Mouse (Mus musculus) liver, embryonic 15.5 days (tissue): ENCODE data around the gene Irf2. TPM values are rescaled to one million over a fixed set of nuclear protein-coding genes. Genes with fewer than 3 reads are reported as not detected.

Experiments used
- ATAC-seq: fragments of 200-750 bp; cut with Nextera tagmentation; 2 replicates; pipeline ENCODE4 v1.8.0; 2017; ENCODE audit warnings: moderate number of reproducible peaks, mild to moderate bottlenecking, moderate library complexity; ENCODE audit not compliant: insufficient read depth
- H3K27ac ChIP-seq: fragments of 300-500 bp; sonication (generic); replicated peaks from 2 replicates; pipeline ENCODE4 v1.5.1; 2015; ENCODE audit warnings: mild to moderate bottlenecking, inconsistent platforms
- H3K27me3 ChIP-seq: fragments of 300-500 bp; sonication (generic); 2 replicates; pipeline ENCODE4 v1.6.1; 2015; ENCODE audit warnings: mild to moderate bottlenecking, inconsistent platforms
- H3K36me3 ChIP-seq: fragments of 300-500 bp; sonication (generic); replicated peaks from 2 replicates; pipeline ENCODE4 v1.6.1; 2015; ENCODE audit warnings: moderate library complexity, mild to moderate bottlenecking, inconsistent platforms
- H3K4me1 ChIP-seq: fragments of 300-500 bp; sonication (generic); replicated peaks from 2 replicates; pipeline ENCODE4 v1.6.1; 2015; ENCODE audit warnings: inconsistent platforms
- H3K4me2 ChIP-seq: fragments of 300-500 bp; sonication (generic); 2 replicates; pipeline ENCODE4 v1.6.1; 2015; ENCODE audit warnings: moderate library complexity, mild to moderate bottlenecking, inconsistent platforms
- H3K4me3 ChIP-seq: fragments of 300-500 bp; sonication (generic); replicated peaks from 2 replicates; pipeline ENCODE4 v1.5.1; 2015; ENCODE audit warnings: mild to moderate bottlenecking, inconsistent platforms
- H3K9ac ChIP-seq: fragments of 300-500 bp; sonication (generic); 2 replicates; pipeline ENCODE4 v1.6.1; 2015; ENCODE audit warnings: moderate library complexity, mild to moderate bottlenecking, inconsistent platforms
- H3K9me3 ChIP-seq: fragments of 300-500 bp; sonication (generic); replicated peaks from 2 replicates; pipeline ENCODE4 v1.6.1; 2016; ENCODE audit warnings: inconsistent platforms
- WGBS: fragments of 180-500 bp; shearing (Covaris S2); methylation state at CpG from one replicate; pipeline ENCODE4 v1.1.7; 2015; ENCODE audit warnings: mixed read lengths; ENCODE audit not compliant: insufficient replicate concordance; 5-methylcytosine and 5-hydroxymethylcytosine counted together
- polyA plus RNA-seq: library from polyadenylated mRNA; unstranded; fragments of >200 nt; fragmentation: Nextera tagmentation; extraction: Ambion mirVana; gene quantifications from 2 replicates; pipeline ENCODE4 v1.2.1, GENCODE M21; 2015

Gene Irf2
- polyA plus RNA-seq, 1 experiment from 2014 or later = 10.1 TPM

DNA sequence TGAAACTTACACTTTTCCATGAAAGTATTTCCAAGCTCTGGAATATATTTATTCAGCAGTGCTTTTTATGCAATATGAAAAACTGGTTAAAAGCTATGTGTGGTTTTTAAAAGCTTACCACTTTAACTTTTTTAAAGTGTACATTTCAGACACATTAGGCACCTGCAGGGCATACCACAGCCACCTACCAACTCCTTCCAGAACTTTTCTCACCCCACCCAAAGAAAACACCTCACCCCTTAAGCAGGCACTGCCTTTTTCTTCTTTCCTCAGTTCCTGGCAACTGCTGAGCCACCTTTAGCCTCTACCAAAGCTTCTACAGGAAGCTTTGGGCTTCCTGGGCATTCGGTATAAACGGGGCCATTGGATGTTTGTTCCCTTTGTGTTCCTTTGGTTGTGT lies 62.5 kb downstream of the Irf2 start:
- WGBS = 42% methylated on average over 2 of the region's 2 CpGs
- peaks cover 23% of the 10 kb centered on the region for H3K36me3 ChIP-seq
- no peak overlapping the region for H3K27ac ChIP-seq

DNA sequence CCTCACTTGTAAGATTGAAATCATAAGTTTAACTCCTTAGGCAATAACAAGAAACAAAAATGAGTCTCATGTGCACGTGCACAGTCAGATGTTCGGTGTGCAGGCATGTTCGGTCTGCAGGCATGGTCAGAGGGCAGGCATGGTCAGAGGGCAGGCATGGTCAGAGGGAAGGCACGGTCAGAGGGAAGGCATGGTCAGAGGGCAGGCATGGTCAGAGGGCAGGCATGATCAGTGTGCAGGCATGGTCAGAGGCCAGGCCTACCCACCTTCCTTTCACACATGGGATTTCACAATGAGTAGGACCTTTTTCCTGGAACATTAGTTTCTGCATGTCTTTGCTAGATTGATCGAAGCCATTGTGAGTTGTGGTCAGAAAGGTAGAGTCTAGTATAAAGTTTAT lies 65.2 kb downstream of the Irf2 start:
- Histone ChIP-seq H3K9ac (no peak overlapping the region), H3K27ac (no peak overlapping the region), H3K4me3 (no peak overlapping the region), H3K9me3 (no peaks in the 10 kb centered on the region), H3K27me3 (no peaks in the 10 kb centered on the region), H3K4me2 (no peak overlapping the region), H3K4me1 (peaks cover 18% of the 10 kb centered on the region), H3K36me3 (peaks cover 40% of the 10 kb centered on the region)
- no peak for ATAC-seq
- 72% methylated on average over 5 of the region's 5 CpGs for WGBS

More for the DNA sequence above, 62.5 kb downstream of the Irf2 start:
- Histone ChIP-seq H3K4me1 (peaks cover 18% of the 10 kb centered on the region), H3K9ac (no peak overlapping the region), H3K9me3 (no peaks in the 10 kb centered on the region), H3K27me3 (no peaks in the 10 kb centered on the region), H3K4me3 (no peak overlapping the region), H3K4me2 (no peak overlapping the region)
- ATAC-seq = no peak

DNA sequence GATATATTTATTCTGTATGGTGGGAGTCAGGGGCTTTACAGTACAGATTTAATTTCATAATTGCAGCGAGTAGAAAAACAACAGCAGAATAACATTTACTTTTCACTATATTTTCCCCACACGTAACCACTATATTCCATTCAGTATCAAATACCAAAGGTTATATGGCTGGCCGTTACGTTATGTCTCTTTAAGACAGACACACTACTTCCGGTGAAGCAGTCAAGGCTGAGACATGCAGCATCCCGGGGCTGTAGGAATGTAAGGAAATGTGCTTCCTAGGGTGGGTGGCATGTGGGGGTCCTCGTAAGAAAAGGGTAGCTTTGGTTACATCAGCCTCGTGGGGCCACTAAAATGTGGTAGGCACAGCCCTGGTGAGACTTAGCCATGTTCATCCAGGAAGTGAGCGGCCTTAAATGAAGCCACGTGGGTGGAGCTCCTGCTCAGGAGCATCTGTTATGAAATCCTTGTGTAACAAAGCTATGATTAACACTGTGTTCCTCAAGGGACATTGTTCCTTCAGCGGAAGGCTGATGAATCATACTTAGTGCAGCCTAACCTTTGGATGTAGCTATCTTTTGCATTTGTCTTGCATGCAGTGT lies 71.6 kb downstream of the Irf2 start:
- H3K4me2 ChIP-seq = no peak overlapping the region
- no peaks in the 10 kb centered on the region for H3K9me3 ChIP-seq
- 70% methylated on average over 11 of the region's 11 CpGs for WGBS
- H3K4me1 ChIP-seq = peaks cover 14% of the 10 kb centered on the region
- ATAC-seq = no peak
- H3K27me3 ChIP-seq = no peaks in the 10 kb centered on the region
- peaks cover 53% of the 10 kb centered on the region for H3K36me3 ChIP-seq
- H3K27ac ChIP-seq = no peak overlapping the region
- H3K4me3 ChIP-seq = no peak overlapping the region
- H3K9ac ChIP-seq = no peak overlapping the region

DNA sequence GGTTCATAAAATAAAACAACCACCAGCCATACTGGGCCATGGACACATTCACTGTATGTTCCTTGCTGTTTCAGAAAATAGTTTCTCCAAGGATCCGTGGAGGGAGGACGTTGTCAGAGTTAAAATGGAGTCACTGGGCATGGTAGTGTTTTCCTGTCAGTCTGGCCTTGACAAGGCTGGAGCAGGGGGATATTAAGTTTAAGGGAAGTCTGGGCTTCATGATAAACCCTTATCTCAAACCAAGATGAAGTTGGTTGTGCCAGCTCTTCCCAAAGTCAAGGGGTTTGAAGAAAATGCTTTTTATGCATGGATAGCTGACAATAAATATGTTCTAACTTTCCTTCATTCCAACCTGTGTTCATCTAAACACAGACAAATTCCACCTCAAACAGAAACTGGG lies 72.4 kb downstream of the Irf2 start:
- H3K4me1 ChIP-seq = peaks cover 14% of the 10 kb centered on the region
- no peaks in the 10 kb centered on the region for H3K9me3 ChIP-seq
- no peak overlapping the region for H3K27ac ChIP-seq
- no peaks in the 10 kb centered on the region for H3K27me3 ChIP-seq
- no peak overlapping the region for H3K9ac ChIP-seq
- no peak overlapping the region; the same call in 1 of the 2 replicates for H3K4me2 ChIP-seq
- 10% methylated on average over 2 of the region's 2 CpGs for WGBS
- H3K36me3 ChIP-seq = peaks cover 48% of the 10 kb centered on the region
- ATAC-seq = no peak
- no peak overlapping the region for H3K4me3 ChIP-seq

GRCm38 (mm10) chr8:46812966-46813365 lies 73.4 kb downstream of the Irf2 start:
- H3K9me3 ChIP-seq = no peaks in the 10 kb centered on the region
- H3K36me3 ChIP-seq = peaks cover 38% of the 10 kb centered on the region
- WGBS = 79% methylated on average over 4 of the region's 4 CpGs
- no peak overlapping the region for H3K9ac ChIP-seq
- no peak overlapping the region for H3K4me2 ChIP-seq
- H3K4me1 ChIP-seq = peaks cover 19% of the 10 kb centered on the region
- H3K27ac ChIP-seq = no peak overlapping the region
- H3K27me3 ChIP-seq = no peaks in the 10 kb centered on the region
- H3K4me3 ChIP-seq = no peak overlapping the region
- ATAC-seq = no peak

- H3K36me3 ChIP-seq = peaks cover 42% of the 10 kb centered on the region
Measured at GRCm38 (mm10) chr8:46818106-46818989, 78.8 kb downstream of the Irf2 start.

DNA sequence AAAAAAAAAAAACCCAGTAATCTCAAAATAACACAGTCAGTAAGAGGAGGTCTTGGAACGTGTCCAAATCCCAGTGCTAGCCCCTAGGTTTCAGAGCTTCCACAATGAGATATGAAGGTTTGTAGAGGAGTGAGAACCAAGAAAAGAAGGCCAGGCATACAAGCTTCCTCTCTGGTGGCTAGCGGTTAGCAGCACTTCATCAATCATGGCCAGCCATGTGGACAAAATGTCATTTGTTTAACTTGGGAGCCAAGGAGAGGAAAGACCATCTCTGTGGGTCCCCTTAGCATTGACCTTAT lies 79.4 kb downstream of the Irf2 start:
- no peaks in the 10 kb centered on the region for H3K27me3 ChIP-seq
- no peak overlapping the region for H3K9ac ChIP-seq
- ATAC-seq = no peak
- H3K4me3 ChIP-seq = no peak overlapping the region
- H3K27ac ChIP-seq = no peak overlapping the region
- no peak overlapping the region for H3K4me2 ChIP-seq
- H3K9me3 ChIP-seq = no peaks in the 10 kb centered on the region
- H3K36me3 ChIP-seq = peaks cover 45% of the 10 kb centered on the region
- peaks cover 5% of the 10 kb centered on the region; the same call in 1 of the 2 replicates for H3K4me1 ChIP-seq
- WGBS = 41% methylated on average over 2 of the region's 2 CpGs

More at GRCm38 (mm10) chr8:46818106-46818989, 78.8 kb downstream of the Irf2 start:
- Histone ChIP-seq H3K4me2 (no peak overlapping the region), H3K9me3 (no peaks in the 10 kb centered on the region), H3K4me3 (no peak overlapping the region), H3K27me3 (no peaks in the 10 kb centered on the region), H3K4me1 (peaks cover 5% of the 10 kb centered on the region; the same call in 1 of the 2 replicates), H3K27ac (no peak overlapping the region; the same call in 1 of the 2 replicates), H3K9ac (no peak overlapping the region)
- 57% methylated on average over 14 of the region's 14 CpGs for WGBS
- ATAC-seq = no peak

GRCm38 (mm10) chr8:46828734-46829413 lies 89.3 kb downstream of the Irf2 start:
- H3K27me3 ChIP-seq = no peaks in the 10 kb centered on the region
- H3K4me3 ChIP-seq = no peak overlapping the region
- H3K9ac ChIP-seq = no peak overlapping the region
- ATAC-seq = no peak
- WGBS = 85% methylated on average over 7 of the region's 7 CpGs
- H3K9me3 ChIP-seq = no peaks in the 10 kb centered on the region
- H3K27ac ChIP-seq = no peak overlapping the region
- H3K36me3 ChIP-seq = peaks cover under 1% of the 10 kb centered on the region; the same call in 1 of the 2 replicates
- H3K4me2 ChIP-seq = no peak overlapping the region
- H3K4me1 ChIP-seq = peaks cover 20% of the 10 kb centered on the region

- no peak for ATAC-seq
- Histone ChIP-seq H3K9me3 (no peaks in the 10 kb centered on the region), H3K27ac (no peak overlapping the region), H3K36me3 (no peaks in the 10 kb centered on the region; the same call in 1 of the 2 replicates), H3K4me2 (no peak overlapping the region), H3K4me3 (no peak overlapping the region), H3K9ac (no peak overlapping the region), H3K27me3 (no peaks in the 10 kb centered on the region), H3K4me1 (peaks cover 20% of the 10 kb centered on the region)
- WGBS = 72% methylated on average over 6 of the region's 6 CpGs
Measured at GRCm38 (mm10) chr8:46829414-46830111, 90.0 kb downstream of the Irf2 start.

DNA sequence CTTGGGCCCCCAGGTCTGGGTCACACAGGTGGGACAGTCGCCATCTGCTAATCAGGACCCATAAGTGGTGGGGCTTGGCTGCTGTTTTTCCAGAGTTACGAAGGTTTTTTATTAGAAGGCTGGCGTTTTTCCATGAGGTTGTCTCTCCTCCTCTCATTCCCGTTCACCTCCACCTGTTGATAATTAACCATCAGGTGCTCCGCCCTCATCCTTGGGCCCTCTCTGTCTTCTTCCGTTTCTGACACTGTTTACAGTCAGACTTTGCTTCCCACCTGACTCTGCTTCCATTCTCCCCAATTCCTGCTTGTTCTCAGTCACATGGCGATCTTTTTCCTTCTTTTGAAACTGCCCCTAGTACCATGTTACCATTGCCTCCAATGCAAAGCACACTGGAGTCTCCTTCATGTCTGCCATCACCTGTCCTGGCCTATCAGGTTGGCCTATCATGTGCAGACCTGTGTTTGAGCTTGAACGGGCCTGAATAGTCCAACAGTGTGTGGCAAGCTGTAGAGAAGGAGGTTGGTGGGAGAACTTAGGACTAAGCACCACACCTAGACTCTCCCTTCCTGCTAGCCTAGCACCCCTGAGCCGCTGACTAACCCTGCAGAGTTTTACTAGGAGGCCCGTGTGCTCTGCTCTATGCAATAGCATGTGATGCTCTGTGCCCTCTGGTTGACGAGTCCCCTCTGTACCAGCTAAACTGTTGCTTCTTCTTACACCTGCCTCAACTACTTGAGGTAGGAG lies 90.8 kb downstream of the Irf2 start:
- H3K27me3 ChIP-seq = no peaks in the 10 kb centered on the region
- no peak overlapping the region; the same call in 1 of the 2 replicates for H3K9ac ChIP-seq
- H3K9me3 ChIP-seq = no peaks in the 10 kb centered on the region
- no peak overlapping the region for H3K4me2 ChIP-seq
- H3K36me3 ChIP-seq = no peaks in the 10 kb centered on the region
- no peak for ATAC-seq
- H3K4me1 ChIP-seq = peaks cover 20% of the 10 kb centered on the region
- WGBS = 68% methylated on average over 11 of the region's 11 CpGs
- H3K27ac ChIP-seq = no peak overlapping the region
- no peak overlapping the region for H3K4me3 ChIP-seq
